Mouse (Mus musculus) heart, embryonic 10.5 days (tissue): Measurements from ENCODE around the gene L2hgdh. TPM values are rescaled to one million over a fixed set of nuclear protein-coding genes. Genes with fewer than 3 reads are reported as not detected.

Experiments used
- DNase-seq: peaks from one replicate; pipeline ENCODE4 v3.0.0-alpha.2; 2017; ENCODE audit warnings: low spot score
- H3K27ac ChIP-seq: fragments of 300-500 bp; sonication (generic); 2 replicates; pipeline ENCODE4 v1.5.1; 2016; ENCODE audit warnings: mild to moderate bottlenecking
- H3K27me3 ChIP-seq: fragments of 300-500 bp; sonication (generic); 2 replicates; pipeline ENCODE4 v1.6.1; 2016; ENCODE audit warnings: mild to moderate bottlenecking; ENCODE audit not compliant: poor library complexity, insufficient read depth, severe bottlenecking
- H3K36me3 ChIP-seq: fragments of 300-500 bp; sonication (generic); 2 replicates; pipeline ENCODE4 v1.6.1; 2016; ENCODE audit warnings: mild to moderate bottlenecking, moderate library complexity
- H3K4me1 ChIP-seq: fragments of 300-500 bp; sonication (generic); 2 replicates; pipeline ENCODE4 v1.6.1; 2016; ENCODE audit warnings: mild to moderate bottlenecking
- H3K4me3 ChIP-seq: fragments of 300-500 bp; sonication (generic); 2 replicates; pipeline ENCODE4 v1.5.1; 2016; ENCODE audit warnings: mild to moderate bottlenecking, moderate library complexity
- H3K9me3 ChIP-seq: fragments of 300-500 bp; sonication (generic); 2 replicates; pipeline ENCODE4 v1.6.1; 2016; ENCODE audit warnings: mild to moderate bottlenecking, moderate library complexity
- WGBS: fragments of 180-500 bp; shearing (Covaris S2); methylation state at CpG from one replicate; pipeline ENCODE4 v1.1.7; 2016; 5-methylcytosine and 5-hydroxymethylcytosine counted together
- polyA plus RNA-seq: library from polyadenylated mRNA; unstranded; fragments of >200 nt; fragmentation: Nextera tagmentation; extraction: Ambion mirVana; gene quantifications from 2 replicates; pipeline ENCODE4 v1.2.1, GENCODE M21; 2016

L2hgdh gene
- polyA plus RNA-seq = 17.8 and 20.3 TPM in 2 replicates

DNA sequence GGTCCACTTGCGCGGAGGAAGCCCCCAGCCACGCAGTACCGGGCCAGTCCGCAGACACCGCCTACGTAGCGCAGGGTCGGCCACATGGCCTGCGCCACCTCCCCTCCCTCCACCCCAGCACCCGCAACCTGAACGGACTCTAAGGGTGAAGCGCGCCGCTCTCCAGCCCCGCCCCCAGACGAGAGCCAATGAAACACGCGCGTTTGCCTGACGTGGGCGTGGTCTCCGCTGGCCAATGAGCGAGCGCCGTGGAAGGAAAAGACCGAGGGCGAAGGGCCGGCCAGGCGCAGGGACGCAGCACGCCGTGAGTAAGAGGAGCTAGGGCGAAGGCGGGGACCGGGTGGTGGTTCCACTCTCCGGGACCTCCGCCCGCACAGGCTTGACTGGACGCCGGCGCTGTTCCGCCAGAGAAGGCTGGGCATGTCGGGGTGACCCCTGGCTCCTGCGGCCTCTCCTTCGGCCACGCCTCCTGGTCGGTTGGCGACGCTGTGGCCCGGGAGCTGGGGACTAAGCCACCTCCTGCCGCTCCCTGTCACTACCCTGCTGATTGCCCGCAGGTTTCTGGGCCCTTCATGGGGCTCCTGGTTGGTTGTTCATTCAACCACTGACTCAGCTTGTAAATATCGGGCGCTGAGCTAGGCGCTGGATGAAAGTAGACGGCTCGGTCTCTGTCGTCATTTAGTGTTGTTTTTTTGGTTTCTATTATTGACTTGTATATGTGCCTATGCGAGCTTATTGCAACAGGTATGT, at the start of gene L2hgdh, which contains the start of gene Atp5s:
Gene L2hgdh, minus strand, starts transcription at position 163 of the 750 bp plus-strand sequence.
Gene Atp5s, plus strand, starts transcription at position 240 of the 750 bp plus-strand sequence.
- under 1% methylated on average over 60 of the region's 60 CpGs for WGBS
- Histone ChIP-seq H3K4me3 (peak within 1 kb of the TSS; percentile 78), H3K27ac (peak within 1 kb of the TSS; percentile 91), H3K36me3 (peaks cover 12% of the 10 kb centered on the region), H3K27me3 (no peaks in the 10 kb centered on the region), H3K4me1 (peaks cover 17% of the 10 kb centered on the region), H3K9me3 (no peaks in the 10 kb centered on the region)
- DNase-seq = peak; percentile 99

DNA sequence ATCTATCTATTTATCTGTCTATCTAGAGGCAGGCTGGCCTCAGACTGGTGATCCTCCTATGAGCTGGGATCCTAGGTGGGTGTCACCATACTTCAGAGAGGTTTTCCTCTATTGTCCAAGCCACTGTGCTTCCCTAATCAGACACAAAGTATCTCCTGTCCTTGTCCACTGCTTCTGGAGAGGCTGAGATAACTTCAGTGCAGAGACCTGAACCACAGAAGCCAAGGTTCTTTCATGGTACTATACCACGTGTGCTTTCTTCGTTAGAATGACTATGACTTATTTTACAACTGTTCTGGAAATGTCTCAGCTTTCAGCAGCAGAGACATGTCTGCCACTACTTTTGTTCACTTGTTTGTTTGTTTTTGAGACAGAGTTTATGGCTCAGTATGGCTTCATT, 44.2 kb upstream of the L2hgdh start:
- no peak for DNase-seq
- H3K36me3 ChIP-seq = no peaks in the 10 kb centered on the region
- no peaks in the 10 kb centered on the region for H3K9me3 ChIP-seq
- no peaks in the 10 kb centered on the region for H3K27me3 ChIP-seq
- H3K4me3 ChIP-seq = no peak overlapping the region
- no peak overlapping the region for H3K27ac ChIP-seq
- WGBS = 78% methylated on average over 2 of the region's 2 CpGs
- peaks cover 19% of the 10 kb centered on the region for H3K4me1 ChIP-seq

- Histone ChIP-seq H3K36me3 (no peaks in the 10 kb centered on the region), H3K4me3 (no peak overlapping the region), H3K27ac (no peak overlapping the region), H3K27me3 (no peaks in the 10 kb centered on the region), H3K4me1 (peaks cover 19% of the 10 kb centered on the region), H3K9me3 (no peaks in the 10 kb centered on the region)
- DNase-seq = no peak
- 54% methylated on average over 9 of the region's 9 CpGs for WGBS
Observed at GRCm38 (mm10) chr12:69767476-69768258, 43.0 kb upstream of the L2hgdh start.

GRCm38 (mm10) chr12:69766185-69766904, 41.7 kb upstream of the L2hgdh start:
- WGBS = 79% methylated on average over 10 of the region's 10 CpGs
- H3K4me3 ChIP-seq = no peak overlapping the region
- H3K27me3 ChIP-seq = no peaks in the 10 kb centered on the region
- H3K4me1 ChIP-seq = peaks cover 19% of the 10 kb centered on the region
- H3K27ac ChIP-seq = 0 out of 2 replicates have a peak overlapping the region, but pooled peaks have one; percentile 29
- H3K36me3 ChIP-seq = no peaks in the 10 kb centered on the region
- no peak for DNase-seq
- no peaks in the 10 kb centered on the region for H3K9me3 ChIP-seq

- H3K4me1 ChIP-seq = peaks cover 19% of the 10 kb centered on the region
- H3K9me3 ChIP-seq = no peaks in the 10 kb centered on the region
- no peak for DNase-seq
- no peak overlapping the region for H3K27ac ChIP-seq
- H3K36me3 ChIP-seq = no peaks in the 10 kb centered on the region
- no peaks in the 10 kb centered on the region for H3K27me3 ChIP-seq
- 86% methylated on average over 9 of the region's 9 CpGs for WGBS
- H3K4me3 ChIP-seq = no peak overlapping the region
Observed at GRCm38 (mm10) chr12:69765543-69765942, 40.9 kb upstream of the L2hgdh start.

DNA sequence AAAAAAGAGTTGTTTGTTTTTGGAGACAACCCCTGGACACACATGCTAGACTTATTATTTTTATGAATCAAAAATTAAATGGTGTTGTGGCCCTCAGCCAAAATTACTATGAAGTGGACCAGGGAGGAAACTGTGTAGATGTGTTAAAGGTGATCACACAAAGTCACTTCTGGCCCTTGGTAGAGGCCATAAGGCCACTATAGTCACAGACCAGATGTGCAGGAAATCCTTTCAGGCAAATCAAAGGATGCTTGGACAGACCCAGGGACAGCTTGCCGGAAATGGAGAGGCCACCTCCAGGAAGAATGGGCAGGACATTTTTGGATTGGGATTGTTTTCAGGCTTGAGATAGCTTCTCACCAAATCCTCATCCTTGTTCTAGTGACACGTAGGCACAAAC, 36.9 kb upstream of the L2hgdh start:
- Histone ChIP-seq H3K9me3 (no peaks in the 10 kb centered on the region), H3K27me3 (no peaks in the 10 kb centered on the region), H3K4me3 (no peak overlapping the region), H3K4me1 (peaks cover 34% of the 10 kb centered on the region), H3K36me3 (no peaks in the 10 kb centered on the region), H3K27ac (peak overlapping the region; percentile 42; the same call in 1 of the 2 replicates)
- no peak for DNase-seq
- 69% methylated on average over 2 of the region's 2 CpGs for WGBS

- H3K4me3 ChIP-seq = no peak overlapping the region
- H3K27ac ChIP-seq = peak overlapping the region; percentile 64; the same call in 1 of the 2 replicates
- H3K9me3 ChIP-seq = no peaks in the 10 kb centered on the region
- DNase-seq = no peak
- H3K4me1 ChIP-seq = peaks cover 34% of the 10 kb centered on the region
- H3K36me3 ChIP-seq = no peaks in the 10 kb centered on the region
- H3K27me3 ChIP-seq = no peaks in the 10 kb centered on the region
- WGBS = 91% methylated on average over 20 of the region's 20 CpGs
Observed at GRCm38 (mm10) chr12:69760743-69761406, 36.2 kb upstream of the L2hgdh start.

DNA sequence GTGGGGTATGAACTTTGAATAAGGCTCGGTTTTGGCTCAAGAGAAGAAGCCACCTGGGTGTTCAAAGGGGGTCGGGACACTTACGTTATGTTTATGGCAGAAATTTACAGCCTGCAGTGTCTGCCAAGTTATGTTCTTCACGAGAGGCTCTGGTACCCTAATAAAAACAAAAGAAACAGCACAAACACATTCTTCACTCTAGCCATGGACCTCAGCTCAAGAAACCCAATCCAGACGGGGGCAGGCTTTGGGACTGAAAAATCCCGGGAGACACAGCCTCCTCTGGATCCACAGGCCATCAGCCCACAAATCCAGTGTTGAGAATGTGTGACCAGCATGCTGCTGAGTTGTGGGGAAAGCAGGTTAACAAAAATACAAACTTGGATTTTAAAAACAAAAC, 35.3 kb upstream of the L2hgdh start:
- Histone ChIP-seq H3K4me1 (peaks cover 36% of the 10 kb centered on the region), H3K27ac (peak overlapping the region; percentile 87), H3K9me3 (no peaks in the 10 kb centered on the region), H3K36me3 (no peaks in the 10 kb centered on the region), H3K27me3 (no peaks in the 10 kb centered on the region), H3K4me3 (no peak overlapping the region)
- WGBS = 68% methylated on average over 6 of the region's 6 CpGs
- DNase-seq = no peak

- Histone ChIP-seq H3K4me3 (peak overlapping the region; percentile 57), H3K36me3 (no peaks in the 10 kb centered on the region), H3K9me3 (no peaks in the 10 kb centered on the region), H3K27me3 (no peaks in the 10 kb centered on the region), H3K27ac (peak overlapping the region; percentile 87), H3K4me1 (peaks cover 37% of the 10 kb centered on the region)
- 12% methylated on average over 7 of the region's 7 CpGs for WGBS
- DNase-seq = peak; percentile 92
Observed at GRCm38 (mm10) chr12:69759267-69759885, 34.7 kb upstream of the L2hgdh start.

DNA sequence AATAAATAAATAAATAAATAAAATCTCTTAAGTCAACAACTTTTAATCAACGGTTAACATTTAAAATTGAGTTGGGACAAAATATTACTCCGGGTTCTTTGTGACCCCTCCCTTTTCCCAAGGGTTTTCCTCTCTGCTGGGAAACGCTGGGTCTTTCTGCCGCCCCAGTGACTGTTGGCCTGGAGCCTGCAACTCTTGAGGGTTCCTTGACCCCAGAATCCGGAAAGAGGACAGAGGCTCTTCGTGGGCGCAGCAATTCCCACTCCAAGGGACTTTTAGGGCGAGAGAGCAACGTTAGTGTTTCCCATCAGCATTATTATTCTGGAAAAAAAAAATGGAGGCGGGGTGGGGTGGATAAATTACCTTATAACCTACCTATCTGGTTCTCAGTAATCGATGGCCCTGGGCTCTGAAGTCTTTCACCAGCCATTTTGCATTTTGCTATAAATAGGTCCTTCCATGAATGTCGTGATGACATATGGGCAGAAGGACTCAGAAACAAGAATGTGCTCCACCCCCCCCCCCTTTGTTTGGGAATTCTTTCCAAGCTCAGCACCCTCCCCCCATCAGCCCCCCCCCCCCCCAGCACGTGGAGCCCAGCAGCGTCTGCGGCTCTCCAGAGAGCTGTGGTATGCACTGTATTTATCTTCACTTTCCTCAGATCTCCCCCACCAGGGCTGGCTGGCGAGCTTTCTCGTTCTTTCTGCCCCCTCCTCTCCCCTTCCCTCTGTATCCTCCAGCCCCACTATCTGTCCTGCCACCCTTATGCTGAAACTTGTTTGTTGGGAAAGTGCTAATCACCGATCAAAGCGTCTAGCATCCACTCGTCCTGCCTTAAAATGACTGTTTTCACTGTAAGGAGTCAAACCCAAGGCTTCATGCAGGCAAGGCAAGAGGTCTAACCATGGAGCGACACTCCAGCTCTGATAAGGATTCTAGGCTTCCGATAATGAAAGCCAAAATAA, 33.8 kb upstream of the L2hgdh start:
- WGBS = under 1% methylated on average over 22 of the region's 22 CpGs
- no peaks in the 10 kb centered on the region for H3K27me3 ChIP-seq
- H3K9me3 ChIP-seq = no peaks in the 10 kb centered on the region
- peak overlapping the region; percentile 57 for H3K4me3 ChIP-seq
- DNase-seq = peak; percentile 89
- peak overlapping the region; percentile 87 for H3K27ac ChIP-seq
- H3K36me3 ChIP-seq = no peaks in the 10 kb centered on the region
- H3K4me1 ChIP-seq = peaks cover 37% of the 10 kb centered on the region

- Histone ChIP-seq H3K4me1 (peaks cover 37% of the 10 kb centered on the region), H3K27me3 (no peaks in the 10 kb centered on the region), H3K4me3 (peak overlapping the region; percentile 57), H3K27ac (peak overlapping the region; percentile 87), H3K36me3 (no peaks in the 10 kb centered on the region), H3K9me3 (no peaks in the 10 kb centered on the region)
- 4% methylated on average over 22 of the region's 22 CpGs for WGBS
- peak; percentile 97 for DNase-seq
Observed at GRCm38 (mm10) chr12:69757418-69758141, 32.9 kb upstream of the L2hgdh start.
